Mouse (Mus musculus): ENCODE results near the gene Akap1. TPM values are rescaled to one million over a fixed set of nuclear protein-coding genes. Genes with fewer than 3 reads are reported as not detected.

Gene Akap1
- polyA plus RNA-seq, 1 experiment from 2014 or later, result 14.0 TPM

- Histone ChIP-seq H3K9ac (no peak overlapping the region), H3K27me3 (replicated peaks) (no peaks in the 10 kb centered on the region), H3K4me3 (no peak overlapping the region), H3K4me1 (peaks cover 21% of the 10 kb centered on the region; the same call in 1 of the 2 replicates), H3K4me2 (no peak overlapping the region), H3K27ac (no peak overlapping the region), H3K9me3 (replicated peaks) (no peaks in the 10 kb centered on the region), H3K36me3 (peaks cover 7% of the 10 kb centered on the region)
- WGBS (ENCODE audit: insufficient replicate concordance), result 82% methylated on average over 4 of the region's 4 CpGs
- no peak for ATAC-seq
Observed at GRCm38 (mm10) chr11:88852806-88853205, 11.6 kb downstream of the Akap1 start.

GRCm38 (mm10) chr11:88851049-88851825 is 13.1 kb downstream of the Akap1 start:
- Histone ChIP-seq H3K27me3 (replicated peaks) (no peaks in the 10 kb centered on the region), H3K36me3 (peaks cover 8% of the 10 kb centered on the region), H3K4me1 (peaks cover 21% of the 10 kb centered on the region; the same call in 1 of the 2 replicates), H3K9me3 (replicated peaks) (no peaks in the 10 kb centered on the region), H3K4me3 (no peak overlapping the region), H3K9ac (no peak overlapping the region), H3K27ac (no peak overlapping the region), H3K4me2 (no peak overlapping the region)
- ATAC-seq, result no peak
- 80% methylated on average over 15 of the region's 15 CpGs for WGBS (ENCODE audit: insufficient replicate concordance)

GRCm38 (mm10) chr11:88849732-88850131 is 14.7 kb downstream of the Akap1 start:
- Histone ChIP-seq H3K9me3 (replicated peaks) (no peaks in the 10 kb centered on the region), H3K36me3 (peaks cover 23% of the 10 kb centered on the region), H3K4me1 (peaks cover 21% of the 10 kb centered on the region; the same call in 1 of the 2 replicates), H3K27ac (no peak overlapping the region), H3K4me2 (no peak overlapping the region), H3K4me3 (no peak overlapping the region), H3K27me3 (replicated peaks) (no peaks in the 10 kb centered on the region), H3K9ac (no peak overlapping the region)
- WGBS (ENCODE audit: insufficient replicate concordance), result 63% methylated on average over 3 of the region's 3 CpGs
- no peak for ATAC-seq

- WGBS (ENCODE audit: insufficient replicate concordance), result 82% methylated on average over 8 of the region's 8 CpGs
- Histone ChIP-seq H3K4me2 (no peak overlapping the region), H3K36me3 (peaks cover 28% of the 10 kb centered on the region), H3K9me3 (replicated peaks) (no peaks in the 10 kb centered on the region), H3K27ac (no peak overlapping the region), H3K4me1 (peaks cover 21% of the 10 kb centered on the region; the same call in 1 of the 2 replicates), H3K4me3 (no peak overlapping the region), H3K27me3 (replicated peaks) (no peaks in the 10 kb centered on the region), H3K9ac (no peak overlapping the region)
- ATAC-seq, result no peak
Observed at GRCm38 (mm10) chr11:88849284-88849683, 15.1 kb downstream of the Akap1 start.

GRCm38 (mm10) chr11:88848590-88848989 is 15.8 kb downstream of the Akap1 start:
- no peaks in the 10 kb centered on the region for H3K9me3 ChIP-seq (replicated peaks)
- H3K27ac ChIP-seq, result no peak overlapping the region
- peaks cover 35% of the 10 kb centered on the region for H3K36me3 ChIP-seq
- no peak overlapping the region for H3K9ac ChIP-seq
- H3K4me1 ChIP-seq, result peaks cover 21% of the 10 kb centered on the region; the same call in 1 of the 2 replicates
- 0 out of 2 replicates have a peak, but pooled peaks have one; percentile 28 for ATAC-seq
- no peaks in the 10 kb centered on the region for H3K27me3 ChIP-seq (replicated peaks)
- H3K4me2 ChIP-seq, result no peak overlapping the region
- no peak overlapping the region for H3K4me3 ChIP-seq
- WGBS (ENCODE audit: insufficient replicate concordance), result 35% methylated on average over 5 of the region's 5 CpGs

GRCm38 (mm10) chr11:88847281-88848006 is 16.9 kb downstream of the Akap1 start:
- 64% methylated on average over 8 of the region's 8 CpGs for WGBS (ENCODE audit: insufficient replicate concordance)
- no peak overlapping the region for H3K9ac ChIP-seq
- H3K36me3 ChIP-seq, result peaks cover 35% of the 10 kb centered on the region
- H3K4me3 ChIP-seq, result no peak overlapping the region
- no peak for ATAC-seq
- H3K4me1 ChIP-seq, result peaks cover 21% of the 10 kb centered on the region; the same call in 1 of the 2 replicates
- no peaks in the 10 kb centered on the region for H3K27me3 ChIP-seq (replicated peaks)
- H3K4me2 ChIP-seq, result no peak overlapping the region
- H3K27ac ChIP-seq, result no peak overlapping the region
- no peaks in the 10 kb centered on the region for H3K9me3 ChIP-seq (replicated peaks)

GRCm38 (mm10) chr11:88844384-88844783 is 20.0 kb downstream of the Akap1 start:
- H3K4me3 ChIP-seq, result no peak overlapping the region
- peaks cover 56% of the 10 kb centered on the region for H3K36me3 ChIP-seq
- ATAC-seq, result no peak
- no peaks in the 10 kb centered on the region for H3K9me3 ChIP-seq (replicated peaks)
- no peak overlapping the region for H3K27ac ChIP-seq
- no peaks in the 10 kb centered on the region for H3K27me3 ChIP-seq (replicated peaks)
- no peak overlapping the region for H3K9ac ChIP-seq
- 74% methylated on average over 5 of the region's 5 CpGs for WGBS (ENCODE audit: insufficient replicate concordance)
- H3K4me2 ChIP-seq, result no peak overlapping the region
- H3K4me1 ChIP-seq, result peaks cover 29% of the 10 kb centered on the region

GRCm38 (mm10) chr11:88843305-88843704 is 21.1 kb downstream of the Akap1 start:
- WGBS (ENCODE audit: insufficient replicate concordance), result 81% methylated on average over 10 of the region's 10 CpGs
- Histone ChIP-seq H3K9ac (no peak overlapping the region), H3K36me3 (peaks cover 66% of the 10 kb centered on the region), H3K4me3 (no peak overlapping the region), H3K4me1 (peaks cover 19% of the 10 kb centered on the region), H3K27ac (no peak overlapping the region), H3K27me3 (replicated peaks) (no peaks in the 10 kb centered on the region), H3K9me3 (replicated peaks) (no peaks in the 10 kb centered on the region), H3K4me2 (no peak overlapping the region)
- no peak for ATAC-seq

- H3K27me3 ChIP-seq (replicated peaks), result no peaks in the 10 kb centered on the region
- peaks cover 14% of the 10 kb centered on the region for H3K4me1 ChIP-seq
- 80% methylated on average over 13 of the region's 13 CpGs for WGBS (ENCODE audit: insufficient replicate concordance)
- no peaks in the 10 kb centered on the region for H3K9me3 ChIP-seq (replicated peaks)
- H3K4me3 ChIP-seq, result no peak overlapping the region
- peaks cover 75% of the 10 kb centered on the region for H3K36me3 ChIP-seq
- no peak overlapping the region for H3K4me2 ChIP-seq
- H3K27ac ChIP-seq, result no peak overlapping the region
- no peak overlapping the region for H3K9ac ChIP-seq
- no peak for ATAC-seq
Observed at GRCm38 (mm10) chr11:88842315-88842975, 21.9 kb downstream of the Akap1 start.

GRCm38 (mm10) chr11:88841406-88841805 is 23.0 kb downstream of the Akap1 start:
- H3K27ac ChIP-seq, result no peak overlapping the region
- H3K27me3 ChIP-seq (replicated peaks), result no peaks in the 10 kb centered on the region
- H3K36me3 ChIP-seq, result peaks cover 85% of the 10 kb centered on the region
- H3K4me1 ChIP-seq, result peaks cover 14% of the 10 kb centered on the region
- ATAC-seq, result peak; percentile 71
- no peak overlapping the region for H3K4me3 ChIP-seq
- H3K4me2 ChIP-seq, result no peak overlapping the region
- no peaks in the 10 kb centered on the region for H3K9me3 ChIP-seq (replicated peaks)
- no peak overlapping the region for H3K9ac ChIP-seq
- 22% methylated on average over 6 of the region's 6 CpGs for WGBS (ENCODE audit: insufficient replicate concordance)

- no peaks in the 10 kb centered on the region for H3K9me3 ChIP-seq (replicated peaks)
- no peak overlapping the region for H3K27ac ChIP-seq
- peaks cover 86% of the 10 kb centered on the region for H3K36me3 ChIP-seq
- peaks cover 14% of the 10 kb centered on the region for H3K4me1 ChIP-seq
- H3K4me3 ChIP-seq, result no peak overlapping the region
- no peak overlapping the region for H3K9ac ChIP-seq
- WGBS (ENCODE audit: insufficient replicate concordance), result 76% methylated on average over 10 of the region's 10 CpGs
- 0 out of 2 replicates have a peak, but pooled peaks have one; percentile 2 for ATAC-seq
- H3K4me2 ChIP-seq, result no peak overlapping the region
- H3K27me3 ChIP-seq (replicated peaks), result no peaks in the 10 kb centered on the region
Observed at GRCm38 (mm10) chr11:88840724-88841350, 23.5 kb downstream of the Akap1 start.
